Mouse (Mus musculus): Measurements from ENCODE around the gene Dst.

- no peak for TF ChIP-seq POLR2A (IDR thresholded peaks at IDR 0.05; ENCODE audit: low read depth, low read length)
- TF ChIP-seq CTCF (conservative IDR thresholded peaks at IDR 0.05; ENCODE audit: insufficient read depth, insufficient read length, low read depth, low read length): no peak
Measured at GRCm38 (mm10) chr1:34111954-34112353, 203.9 kb downstream of the Dst start.

Data from kidney, adult 2 months (tissue).